19 mouse cellular contexts compared by ENCODE assay signal in the genomic region with DNA sequence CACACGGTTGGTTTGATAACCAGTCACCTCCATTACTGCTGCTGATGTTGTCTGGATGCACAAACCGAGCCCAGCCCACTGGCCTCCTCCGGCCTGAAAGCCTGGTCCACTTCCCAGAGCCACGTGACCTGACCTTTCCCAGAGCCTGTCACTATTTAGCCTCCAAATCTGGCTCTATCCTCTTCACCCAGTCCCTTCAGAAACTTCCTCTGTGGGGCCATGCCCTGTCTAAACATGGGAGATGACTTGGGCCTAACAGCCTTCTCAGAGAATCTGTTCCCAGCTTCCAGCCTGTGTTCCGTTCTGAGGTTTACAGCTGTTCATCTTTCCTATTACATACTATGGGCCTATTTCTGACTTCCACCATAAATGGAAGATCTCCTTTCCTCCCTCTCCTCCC. TPM values are rescaled to one million over a fixed set of nuclear protein-coding genes. Genes with fewer than 3 reads are reported as not detected.
DNase-seq lines count a peak whose midpoint lies in the region; ATAC-seq lines count a peak whose summit lies in the region.
"Had no signal": no experiment of that assay in that cellular context is flagged by ENCODE, and none has a peak within 500 bp of the region (broad histone marks: within the 10 kb centered on the region; RNA-seq: fewer than 3 reads in every experiment).

No protein-coding gene starts in this region.

- no peak overlapping the region for H3K4me3 ChIP-seq in midbrain, embryonic 15.5 days
- H3K4me3 ChIP-seq in midbrain, embryonic 11.5 days (ENCODE audit: low read depth, low read length): no peak overlapping the region
- no peak overlapping the region for H3K4me3 ChIP-seq in heart, embryonic 15.5 days
- H3K4me3 ChIP-seq in macrophage (ENCODE audit: inconsistent target): no peak overlapping the region
- no peak overlapping the region for H3K4me3 ChIP-seq in forebrain, embryonic 15.5 days
- H3K4me3 ChIP-seq: hindbrain, embryonic 15.5 days; intestine, embryonic 15.5 days; midbrain, embryonic 12.5 days; neural tube, embryonic 13.5 days had no signal

- WGBS in midbrain, embryonic 15.5 days: 76% methylated on average over 5 of the region's 5 CpGs
- 71% methylated on average over 5 of the region's 5 CpGs for WGBS in midbrain, embryonic 11.5 days
- WGBS in heart, embryonic 15.5 days: 57% methylated on average over 5 of the region's 5 CpGs
- WGBS in macrophage (ENCODE audit: missing documents): 81% methylated on average over 5 of the region's 5 CpGs
- 80% methylated on average over 5 of the region's 5 CpGs for WGBS in forebrain, embryonic 15.5 days

- H3K27ac ChIP-seq in midbrain, embryonic 15.5 days: no peak overlapping the region
- H3K27ac ChIP-seq in midbrain, embryonic 11.5 days (ENCODE audit: low read depth, low read length): no peak overlapping the region
- H3K27ac ChIP-seq in heart, embryonic 15.5 days: peak overlapping the region; percentile 0; the same call in 1 of the 2 replicates
- H3K27ac ChIP-seq in macrophage: peak overlapping the region; percentile 28
- no peak overlapping the region for H3K27ac ChIP-seq in forebrain, embryonic 15.5 days (replicated peaks)
- H3K27ac ChIP-seq: hindbrain, embryonic 15.5 days; intestine, embryonic 15.5 days; midbrain, embryonic 12.5 days; neural tube, embryonic 13.5 days had no signal

- H3K36me3 ChIP-seq in midbrain, embryonic 15.5 days (replicated peaks): no peaks in the 10 kb centered on the region
- H3K36me3 ChIP-seq in midbrain, embryonic 11.5 days (ENCODE audit: control insufficient read depth, insufficient read depth, low read length): no peaks in the 10 kb centered on the region
- no peaks in the 10 kb centered on the region for H3K36me3 ChIP-seq in heart, embryonic 15.5 days
- no peaks in the 10 kb centered on the region for H3K36me3 ChIP-seq in macrophage (ENCODE audit: inconsistent target)
- no peaks in the 10 kb centered on the region for H3K36me3 ChIP-seq in forebrain, embryonic 15.5 days
- H3K36me3 ChIP-seq: hindbrain, embryonic 15.5 days; intestine, embryonic 15.5 days; midbrain, embryonic 12.5 days; neural tube, embryonic 13.5 days had no signal

- H3K9me3 ChIP-seq in midbrain, embryonic 15.5 days: no peaks in the 10 kb centered on the region
- H3K9me3 ChIP-seq in midbrain, embryonic 11.5 days (ENCODE audit: control insufficient read depth, low read length): no peaks in the 10 kb centered on the region
- H3K9me3 ChIP-seq in heart, embryonic 15.5 days (replicated peaks): no peaks in the 10 kb centered on the region
- H3K9me3 ChIP-seq in forebrain, embryonic 15.5 days: no peaks in the 10 kb centered on the region
- H3K9me3 ChIP-seq: hindbrain, embryonic 15.5 days; intestine, embryonic 15.5 days; midbrain, embryonic 12.5 days; neural tube, embryonic 13.5 days had no signal

- 0 out of 2 replicates have a peak, but pooled peaks have one; percentile 8 for ATAC-seq in midbrain, embryonic 15.5 days (replicated peaks)
- ATAC-seq in midbrain, embryonic 11.5 days (ENCODE audit: low FRiP score): no peak
- no peak for ATAC-seq in heart, embryonic 15.5 days (replicated peaks; ENCODE audit: insufficient number of reproducible peaks, insufficient read depth, low FRiP score, low read depth)
- no peak for ATAC-seq in forebrain, embryonic 15.5 days (replicated peaks)
- ATAC-seq: intestine, embryonic 15.5 days had no signal

- H3K79me2 ChIP-seq in macrophage (ENCODE audit: inconsistent target): no peaks in the 10 kb centered on the region

- peak; percentile 52 to 67 for DNase-seq in heart, adult 9 months (ENCODE audit: low spot score in 2 of 2)
- DNase-seq in heart, postnatal 25 days (ENCODE audit: low spot score): no peak
- no peak for DNase-seq in midbrain, embryonic 11.5 days (ENCODE audit: low spot score, missing footprints)
- DNase-seq: adrenal gland, adult 8-10 months; cerebellum, adult 11-12 months; cerebellum, postnatal 36 days; gastrocnemius, postnatal 25 days; lung, adult 18-20 months; right cerebral cortex, adult 18-20 months; thymus, postnatal 36 days had no signal

- H3K4me2 ChIP-seq in midbrain, embryonic 15.5 days: no peak overlapping the region
- no peak overlapping the region for H3K4me2 ChIP-seq in midbrain, embryonic 11.5 days
- no peak overlapping the region for H3K4me2 ChIP-seq in heart, embryonic 15.5 days
- no peak overlapping the region for H3K4me2 ChIP-seq in forebrain, embryonic 15.5 days (replicated peaks)
- H3K4me2 ChIP-seq: hindbrain, embryonic 15.5 days; intestine, embryonic 15.5 days; liver, embryonic 11.5 days; midbrain, embryonic 12.5 days; neural tube, embryonic 13.5 days had no signal

- no peak overlapping the region for H3K9ac ChIP-seq in midbrain, embryonic 15.5 days
- H3K9ac ChIP-seq in midbrain, embryonic 11.5 days (ENCODE audit: low read length): no peak overlapping the region
- no peak overlapping the region for H3K9ac ChIP-seq in heart, embryonic 15.5 days
- H3K9ac ChIP-seq in forebrain, embryonic 15.5 days (replicated peaks): no peak overlapping the region
- H3K9ac ChIP-seq: hindbrain, embryonic 15.5 days; intestine, embryonic 15.5 days; midbrain, embryonic 12.5 days; neural tube, embryonic 13.5 days had no signal

- intact Hi-C loops in heart, postnatal 25 days (cut with DNase I): loop anchor here (1.0 to 2.0 kb wide), 3 partner anchors 21 to 159 kb away; no protein-coding TSS in a partner anchor

- no peaks in the 10 kb centered on the region for H3K27me3 ChIP-seq in midbrain, embryonic 15.5 days (replicated peaks)
- H3K27me3 ChIP-seq in midbrain, embryonic 11.5 days (ENCODE audit: control insufficient read depth, insufficient read depth, low read length): no peaks in the 10 kb centered on the region
- H3K27me3 ChIP-seq in heart, embryonic 15.5 days: no peaks in the 10 kb centered on the region
- no peaks in the 10 kb centered on the region for H3K27me3 ChIP-seq in forebrain, embryonic 15.5 days
- H3K27me3 ChIP-seq: hindbrain, embryonic 15.5 days; intestine, embryonic 15.5 days had no signal

- H3K4me1 ChIP-seq in midbrain, embryonic 15.5 days: 0 out of 2 replicates have a peak, but pooled peaks cover 7% of the 10 kb centered on the region
- no peaks in the 10 kb centered on the region; the same call in 1 of the 2 replicates for H3K4me1 ChIP-seq in midbrain, embryonic 11.5 days (ENCODE audit: control insufficient read depth, insufficient read depth, low read length)
- H3K4me1 ChIP-seq in heart, embryonic 15.5 days (replicated peaks): peaks cover 9% of the 10 kb centered on the region
- peaks cover 10% of the 10 kb centered on the region for H3K4me1 ChIP-seq in forebrain, embryonic 15.5 days

RNA-seq across cellular contexts. Expression of gene Catip, which starts 1.5 kb away (rescaled TPM):
- total RNA-seq in heart, postnatal 25 days (2021): under 1 TPM; 0.18 to 0.28 TPM
- 0.68 and 1.9 TPM in 2 replicates for polyA plus RNA-seq in midbrain, embryonic 15.5 days (2015; fragmentation: Nextera tagmentation; extraction: Ambion mirVana)
- polyA plus RNA-seq in midbrain, embryonic 11.5 days (2014; fragmentation: Nextera tagmentation; extraction: Ambion mirVana): 0.05 and 0.22 TPM in 2 replicates
- polyA plus RNA-seq in heart, embryonic 15.5 days (2015; fragmentation: Nextera tagmentation; extraction: Ambion mirVana): 0.38 and 0.39 TPM in 2 replicates
- total RNA-seq in macrophage (2018; cell fraction: chromatin; rRNA removed): 1 to 10 TPM in 1 of 26 experiments, under 1 TPM in 6, not detected in 19; 0.31 to 1.3 (median 0.81) TPM
- under 1 TPM; 0.03 to 0.68 (median 0.14) TPM for total RNA-seq in macrophage (2018; cell fraction: cytosol; rRNA removed)
- 1 to 10 TPM in 6 of 26 experiments, under 1 TPM in 12, not detected in 8; 0.29 to 1.7 (median 0.84) TPM for total RNA-seq in macrophage (2018; cell fraction: nucleus; rRNA removed)
- polyA plus RNA-seq in macrophage (2018): 0.19 to 0.80 TPM (median 0.30 TPM) in 3 replicates
- 0.38 and 1.2 TPM in 2 replicates for polyA plus RNA-seq in forebrain, embryonic 15.5 days (2015; fragmentation: Nextera tagmentation; extraction: Ambion mirVana)
- total RNA-seq: gastrocnemius, postnatal 25 days had no signal

RNA-seq across cellular contexts. Expression of gene Slc11a1, which starts 11.6 kb away (rescaled TPM):
- total RNA-seq in heart, postnatal 25 days (2021): 1 to 10 TPM; 2.5 to 3.2 TPM
- 2.0 and 3.4 TPM in 2 replicates for polyA plus RNA-seq in midbrain, embryonic 15.5 days (2015; fragmentation: Nextera tagmentation; extraction: Ambion mirVana)
- polyA plus RNA-seq in midbrain, embryonic 11.5 days (2014; fragmentation: Nextera tagmentation; extraction: Ambion mirVana): 1.6 and 2.1 TPM in 2 replicates
- polyA plus RNA-seq in heart, embryonic 15.5 days (2015; fragmentation: Nextera tagmentation; extraction: Ambion mirVana): 3.6 and 5.4 TPM in 2 replicates
- total RNA-seq in macrophage (2018; cell fraction: chromatin; rRNA removed): 100 to 1,000 TPM in 25 of 26 experiments, 10 to 100 TPM in 1; 65.4 to 694 (median 454) TPM
- 100 to 1,000 TPM; 292 to 674 (median 440) TPM for total RNA-seq in macrophage (2018; cell fraction: cytosol; rRNA removed)
- 100 to 1,000 TPM; 115 to 958 (median 476) TPM for total RNA-seq in macrophage (2018; cell fraction: nucleus; rRNA removed)
- polyA plus RNA-seq in macrophage (2018): 377 to 467 TPM (median 435 TPM) in 3 replicates
- polyA plus RNA-seq in forebrain, embryonic 15.5 days (2015; fragmentation: Nextera tagmentation; extraction: Ambion mirVana): 1.9 and 3.2 TPM in 2 replicates

RNA-seq across cellular contexts. Expression of gene Ctdsp1, which starts 27.9 kb away (rescaled TPM):
- total RNA-seq in heart, postnatal 25 days (2021): 100 to 1,000 TPM; 123 to 139 TPM
- polyA plus RNA-seq in midbrain, embryonic 15.5 days (2015; fragmentation: Nextera tagmentation; extraction: Ambion mirVana): 14.3 and 17.4 TPM in 2 replicates
- 33.4 and 37.9 TPM in 2 replicates for polyA plus RNA-seq in midbrain, embryonic 11.5 days (2014; fragmentation: Nextera tagmentation; extraction: Ambion mirVana)
- polyA plus RNA-seq in heart, embryonic 15.5 days (2015; fragmentation: Nextera tagmentation; extraction: Ambion mirVana): 55.1 and 68.5 TPM in 2 replicates
- total RNA-seq in macrophage (2018; cell fraction: chromatin; rRNA removed): 10 to 100 TPM; 19.5 to 66.8 (median 34.4) TPM
- 100 to 1,000 TPM in 22 of 26 experiments, 10 to 100 TPM in 4; 88.3 to 172 (median 115) TPM for total RNA-seq in macrophage (2018; cell fraction: cytosol; rRNA removed)
- total RNA-seq in macrophage (2018; cell fraction: nucleus; rRNA removed): 100 to 1,000 TPM in 1 of 26 experiments, 10 to 100 TPM in 25; 37.1 to 101 (median 59.1) TPM
- 82.2 to 152 TPM (median 116 TPM) in 3 replicates for polyA plus RNA-seq in macrophage (2018)
- polyA plus RNA-seq in forebrain, embryonic 15.5 days (2015; fragmentation: Nextera tagmentation; extraction: Ambion mirVana): 21.4 and 22.4 TPM in 2 replicates

RNA-seq across cellular contexts. Expression of gene Vil1, which starts 45.7 kb away (rescaled TPM):
- 1 to 10 TPM in 1 of 2 experiments, under 1 TPM in 1; 0.57 to 1.0 TPM for total RNA-seq in heart, postnatal 25 days (2021)
- polyA plus RNA-seq in midbrain, embryonic 15.5 days (2015; fragmentation: Nextera tagmentation; extraction: Ambion mirVana): 0.22 and 0.41 TPM in 2 replicates
- 0.19 and 0.23 TPM in 2 replicates for polyA plus RNA-seq in midbrain, embryonic 11.5 days (2014; fragmentation: Nextera tagmentation; extraction: Ambion mirVana)
- polyA plus RNA-seq in heart, embryonic 15.5 days (2015; fragmentation: Nextera tagmentation; extraction: Ambion mirVana): 0.26 and 0.38 TPM in 2 replicates
- under 1 TPM in 9 of 26 experiments, not detected in 17; 0.18 to 0.94 (median 0.40) TPM for total RNA-seq in macrophage (2018; cell fraction: chromatin; rRNA removed)
- total RNA-seq in macrophage (2018; cell fraction: cytosol; rRNA removed): under 1 TPM in 23 of 26 experiments, not detected in 3; 0.03 to 0.28 (median 0.11) TPM
- under 1 TPM in 12 of 26 experiments, not detected in 14; 0.17 to 0.70 (median 0.32) TPM for total RNA-seq in macrophage (2018; cell fraction: nucleus; rRNA removed)
- 0.04 to 0.06 TPM in 2 of 3 replicates, not detected in the other for polyA plus RNA-seq in macrophage (2018)
- 0.27 and 0.29 TPM in 2 replicates for polyA plus RNA-seq in forebrain, embryonic 15.5 days (2015; fragmentation: Nextera tagmentation; extraction: Ambion mirVana)

RNA-seq across cellular contexts. Expression of gene Tmbim1, which starts 58.0 kb away (rescaled TPM):
- total RNA-seq in heart, postnatal 25 days (2021): 10 to 100 TPM; 38.4 to 41.5 TPM
- polyA plus RNA-seq in midbrain, embryonic 15.5 days (2015; fragmentation: Nextera tagmentation; extraction: Ambion mirVana): 7.5 and 9.4 TPM in 2 replicates
- 6.4 and 7.0 TPM in 2 replicates for polyA plus RNA-seq in midbrain, embryonic 11.5 days (2014; fragmentation: Nextera tagmentation; extraction: Ambion mirVana)
- 44.9 and 48.1 TPM in 2 replicates for polyA plus RNA-seq in heart, embryonic 15.5 days (2015; fragmentation: Nextera tagmentation; extraction: Ambion mirVana)
- 100 to 1,000 TPM in 4 of 26 experiments, 10 to 100 TPM in 22; 17.8 to 135 (median 35.5) TPM for total RNA-seq in macrophage (2018; cell fraction: chromatin; rRNA removed)
- total RNA-seq in macrophage (2018; cell fraction: cytosol; rRNA removed): 10 to 100 TPM; 25.9 to 77.3 (median 42.7) TPM
- total RNA-seq in macrophage (2018; cell fraction: nucleus; rRNA removed): 100 to 1,000 TPM in 2 of 26 experiments, 10 to 100 TPM in 24; 22.2 to 128 (median 38.8) TPM
- polyA plus RNA-seq in macrophage (2018): 46.8 to 61.2 TPM (median 52.2 TPM) in 3 replicates
- polyA plus RNA-seq in forebrain, embryonic 15.5 days (2015; fragmentation: Nextera tagmentation; extraction: Ambion mirVana): 5.4 and 6.8 TPM in 2 replicates

Comparison
In these comparisons a context has a peak if more than half of its experiments do, and no peak if none do; other contexts are left out.
1. DNase-seq: peak in heart, adult 9 months (2 of 2); none in heart, postnatal 25 days (single experiment) and midbrain, embryonic 11.5 days (single experiment).
2. H3K27ac ChIP-seq: peak in heart, embryonic 15.5 days (single experiment) and macrophage (single experiment); none in midbrain, embryonic 15.5 days (single experiment), midbrain, embryonic 11.5 days (single experiment) and forebrain, embryonic 15.5 days (single experiment).
3. RNA of gene Slc11a1, which starts 11.6 kb away (polyA plus RNA-seq): 377 to 467 TPM in macrophage; 3.6 to 5.4 TPM in heart, embryonic 15.5 days, 2.0 to 3.4 TPM in midbrain, embryonic 15.5 days, 1.9 to 3.2 TPM in forebrain, embryonic 15.5 days and 1.6 to 2.1 TPM in midbrain, embryonic 11.5 days; every median in the first group is over 10 times any median in the second.